Mouse (Mus musculus) neural tube, embryonic 11.5 days (tissue): ENCODE measurements at regions not wholly inside any gene's neighbourhood (a gene's known extent, or its start where the extent isn't known, plus 50 kb on each side); places are given as distances from the start of the nearest gene placed in this dataset.

Source experiments
- ATAC-seq: fragments of 200-750 bp; cut with Nextera tagmentation; 2 replicates; pipeline ENCODE4 v1.8.0; 2017; ENCODE audit warnings: moderate number of reproducible peaks, mild to moderate bottlenecking, moderate TSS enrichment, moderate library complexity; ENCODE audit not compliant: insufficient read depth, low FRiP score, low TSS enrichment
- DNase-seq: peaks from one replicate; pipeline ENCODE4 v3.0.0-alpha.2; 2015; ENCODE audit warnings: low spot score
- H3K27ac ChIP-seq: fragments of 300-500 bp; sonication (generic); 2 replicates; pipeline ENCODE4 v1.5.1; 2014; ENCODE audit warnings: low read depth, mild to moderate bottlenecking, low read length
- H3K27me3 ChIP-seq: fragments of 300-500 bp; sonication (generic); 2 replicates; pipeline ENCODE4 v1.6.1; 2014; ENCODE audit warnings: mild to moderate bottlenecking, low read length, mixed read lengths; ENCODE audit not compliant: control insufficient read depth, insufficient read depth
- H3K36me3 ChIP-seq: fragments of 300-500 bp; sonication (generic); 2 replicates; pipeline ENCODE4 v1.6.1; 2014; ENCODE audit warnings: mild to moderate bottlenecking, low read length, moderate library complexity, mixed read lengths; ENCODE audit not compliant: control insufficient read depth, insufficient read depth
- H3K4me1 ChIP-seq: fragments of 300-500 bp; sonication (generic); 2 replicates; pipeline ENCODE4 v1.6.1; 2014; ENCODE audit warnings: low read length, mixed read lengths; ENCODE audit not compliant: control insufficient read depth, insufficient read depth
- H3K4me2 ChIP-seq: fragments of 300-500 bp; sonication (generic); 2 replicates; pipeline ENCODE4 v1.6.1; 2014; ENCODE audit warnings: low read depth, mild to moderate bottlenecking, moderate library complexity
- H3K4me3 ChIP-seq: fragments of 300-500 bp; sonication (generic); 2 replicates; pipeline ENCODE4 v1.5.1; 2014; ENCODE audit warnings: low read depth, low read length
- H3K9ac ChIP-seq: fragments of 300-500 bp; sonication (generic); 2 replicates; pipeline ENCODE4 v1.6.1; 2014; ENCODE audit warnings: mild to moderate bottlenecking, low read length
- H3K9me3 ChIP-seq: fragments of 300-500 bp; sonication (generic); 2 replicates; pipeline ENCODE4 v1.6.1; 2016; ENCODE audit warnings: low read length; ENCODE audit not compliant: control insufficient read depth
- WGBS: fragments of 180-500 bp; shearing (Covaris S2); extraction: QIAGEN DNeasy Blood & Tissue Kit; methylation state at CpG from one replicate; pipeline ENCODE4 v1.1.7; 2014; 5-methylcytosine and 5-hydroxymethylcytosine counted together

DNA sequence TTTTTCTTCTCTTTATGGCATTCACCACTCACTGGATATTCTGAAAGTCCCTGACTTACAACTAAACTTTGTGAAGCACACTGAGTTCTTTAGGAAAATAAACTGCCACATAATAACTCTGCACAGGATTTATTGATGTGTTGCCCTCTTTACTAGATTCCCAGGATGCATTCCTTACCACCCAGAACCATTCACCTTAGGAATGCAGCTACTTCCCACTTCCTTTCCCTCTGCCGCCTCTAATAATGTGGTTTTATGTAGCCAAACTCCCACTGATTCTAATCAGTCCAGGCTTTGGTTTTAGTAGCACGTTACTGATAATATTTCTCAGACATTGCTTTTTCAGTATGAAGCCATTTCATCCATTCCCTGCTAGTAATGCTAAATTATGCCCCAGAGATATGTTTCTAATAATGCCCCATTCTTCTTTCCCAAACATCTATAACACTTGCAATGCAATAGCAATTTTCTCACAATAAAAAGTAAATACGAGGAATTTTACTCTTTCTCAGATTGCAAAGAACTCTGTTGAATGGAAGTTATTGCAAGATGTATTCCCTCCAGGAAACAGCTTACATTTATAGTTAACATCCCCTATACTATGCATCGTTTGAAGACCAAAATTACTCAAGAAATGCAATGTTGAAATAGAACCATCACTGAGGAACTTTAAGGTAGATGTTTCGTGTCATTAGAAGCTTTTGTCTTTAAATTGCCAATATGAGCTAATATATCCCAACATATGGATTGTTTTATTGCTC is 145.2 kb upstream of the Zpld1 start:
- Histone ChIP-seq H3K9me3 (no peaks in the 10 kb centered on the region), H3K4me1 (no peaks in the 10 kb centered on the region), H3K4me3 (no peak overlapping the region), H3K36me3 (no peaks in the 10 kb centered on the region), H3K4me2 (no peak overlapping the region), H3K9ac (no peak overlapping the region), H3K27ac (no peak overlapping the region), H3K27me3 (no peaks in the 10 kb centered on the region)
- DNase-seq (no peak), ATAC-seq (no peak)
- WGBS, result 73% methylated on average over 5 of the region's 5 CpGs

GRCm38 (mm10) chr16:55435139-55435968 is 137.6 kb upstream of the Zpld1 start:
- Histone ChIP-seq H3K27ac (no peak overlapping the region), H3K4me1 (peaks cover 6% of the 10 kb centered on the region; the same call in 1 of the 2 replicates), H3K27me3 (no peaks in the 10 kb centered on the region), H3K4me3 (no peak overlapping the region), H3K9me3 (no peaks in the 10 kb centered on the region), H3K9ac (no peak overlapping the region), H3K36me3 (no peaks in the 10 kb centered on the region), H3K4me2 (no peak overlapping the region)
- ATAC-seq (no peak), DNase-seq (no peak)
- WGBS, result 55% methylated on average over 4 of the region's 4 CpGs

- no peak overlapping the region for H3K4me3 ChIP-seq
- ATAC-seq (no peak), DNase-seq (no peak)
- no peak overlapping the region for H3K9ac ChIP-seq
- WGBS, result 52% methylated on average over 7 of the region's 7 CpGs
- no peaks in the 10 kb centered on the region for H3K36me3 ChIP-seq
- no peak overlapping the region for H3K27ac ChIP-seq
- no peaks in the 10 kb centered on the region for H3K4me1 ChIP-seq
- no peaks in the 10 kb centered on the region for H3K9me3 ChIP-seq
- no peak overlapping the region for H3K4me2 ChIP-seq
- H3K27me3 ChIP-seq, result no peaks in the 10 kb centered on the region
These were observed 124.0 kb upstream of the Zpld1 start for GRCm38 (mm10) chr16:55421569-55422342.

DNA sequence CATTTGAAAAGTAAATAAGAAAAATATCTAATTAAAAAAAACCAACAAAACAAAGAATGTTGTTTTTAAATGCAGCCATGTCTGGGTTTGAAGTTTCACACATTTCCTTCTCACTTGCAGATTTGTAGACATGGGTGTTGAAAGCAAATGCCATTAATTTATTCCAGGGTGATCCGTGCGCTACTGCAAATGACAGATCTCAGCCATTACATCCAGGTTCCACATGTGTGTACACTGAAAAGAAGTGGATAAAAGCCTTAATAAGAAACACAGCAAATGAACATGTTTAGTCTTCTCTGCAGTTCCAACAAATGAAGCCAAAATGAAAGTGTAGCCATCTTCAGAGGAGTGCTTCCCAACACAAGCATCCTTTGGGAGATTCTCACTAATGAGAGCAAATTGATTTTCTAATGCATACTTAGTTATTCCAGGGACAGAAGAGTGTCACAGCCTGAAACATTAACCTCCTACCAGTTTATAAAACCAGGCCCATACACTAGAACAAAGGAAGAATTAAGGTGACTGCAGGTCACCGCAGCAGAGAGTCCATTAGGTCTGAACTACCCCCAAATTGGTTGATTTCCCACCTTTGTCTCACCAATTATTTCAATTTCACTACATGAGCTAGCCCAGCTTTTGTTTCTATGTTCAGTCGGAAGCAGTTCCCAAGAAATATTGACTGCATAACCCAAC is 123.2 kb upstream of the Zpld1 start:
- Histone ChIP-seq H3K9ac (no peak overlapping the region), H3K27me3 (no peaks in the 10 kb centered on the region), H3K4me3 (no peak overlapping the region), H3K4me2 (no peak overlapping the region), H3K36me3 (no peaks in the 10 kb centered on the region), H3K9me3 (no peaks in the 10 kb centered on the region), H3K27ac (no peak overlapping the region), H3K4me1 (no peaks in the 10 kb centered on the region)
- WGBS, result 67% methylated on average over 4 of the region's 4 CpGs
- no peak for ATAC-seq
- DNase-seq, result no peak

DNA sequence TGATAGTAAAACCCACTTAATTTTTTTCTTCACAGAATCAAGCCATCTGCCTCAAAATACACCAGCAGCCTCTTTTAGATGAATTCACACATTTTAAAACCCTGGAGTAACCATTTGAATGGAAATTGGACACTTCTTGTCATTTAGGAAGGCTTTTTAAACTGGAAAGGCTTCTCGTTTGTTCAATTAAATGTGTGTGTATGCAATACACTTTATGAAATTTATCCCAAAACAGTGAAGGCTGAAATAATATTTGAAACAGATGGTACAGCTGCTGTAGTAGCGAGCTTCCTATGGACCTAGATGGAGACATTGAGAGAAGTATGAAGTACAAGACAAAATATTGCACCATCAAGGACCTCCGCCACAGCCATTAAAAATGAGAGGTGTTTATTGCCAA is 121.1 kb upstream of the Zpld1 start:
- Histone ChIP-seq H3K9me3 (no peaks in the 10 kb centered on the region), H3K27me3 (no peaks in the 10 kb centered on the region), H3K4me3 (no peak overlapping the region), H3K4me1 (no peaks in the 10 kb centered on the region), H3K4me2 (no peak overlapping the region), H3K27ac (no peak overlapping the region), H3K9ac (no peak overlapping the region), H3K36me3 (no peaks in the 10 kb centered on the region)
- 85% methylated on average over 3 of the region's 3 CpGs for WGBS
- ATAC-seq, result no peak
- no peak for DNase-seq

GRCm38 (mm10) chr16:55400818-55401217 is 103.0 kb upstream of the Zpld1 start:
- no peak overlapping the region for H3K27ac ChIP-seq
- H3K4me1 ChIP-seq, result no peaks in the 10 kb centered on the region
- no peaks in the 10 kb centered on the region for H3K36me3 ChIP-seq
- no peak overlapping the region for H3K9ac ChIP-seq
- DNase-seq (no peak), ATAC-seq (no peak)
- no peaks in the 10 kb centered on the region for H3K9me3 ChIP-seq
- H3K4me3 ChIP-seq, result no peak overlapping the region
- no peaks in the 10 kb centered on the region for H3K27me3 ChIP-seq
- no peak overlapping the region for H3K4me2 ChIP-seq

GRCm38 (mm10) chr16:55394864-55395263 is 97.1 kb upstream of the Zpld1 start:
- H3K36me3 ChIP-seq, result no peaks in the 10 kb centered on the region
- DNase-seq (no peak), ATAC-seq (no peak)
- H3K4me3 ChIP-seq, result no peak overlapping the region
- no peaks in the 10 kb centered on the region for H3K27me3 ChIP-seq
- no peak overlapping the region for H3K27ac ChIP-seq
- no peak overlapping the region for H3K9ac ChIP-seq
- no peaks in the 10 kb centered on the region for H3K9me3 ChIP-seq
- H3K4me1 ChIP-seq, result no peaks in the 10 kb centered on the region
- no peak overlapping the region for H3K4me2 ChIP-seq
- WGBS, result 55% methylated on average over 3 of the region's 3 CpGs

GRCm38 (mm10) chr16:55390400-55390799 is 92.6 kb upstream of the Zpld1 start:
- no peak for DNase-seq
- no peaks in the 10 kb centered on the region for H3K36me3 ChIP-seq

More at GRCm38 (mm10) chr16:55390400-55390799, 92.6 kb upstream of the Zpld1 start:
- Histone ChIP-seq H3K9ac (no peak overlapping the region), H3K27me3 (no peaks in the 10 kb centered on the region), H3K4me3 (no peak overlapping the region), H3K27ac (no peak overlapping the region), H3K4me2 (no peak overlapping the region), H3K4me1 (no peaks in the 10 kb centered on the region), H3K9me3 (no peaks in the 10 kb centered on the region)
- ATAC-seq, result no peak
- 88% methylated on average over 7 of the region's 7 CpGs for WGBS
